Mouse (Mus musculus): Measurements from ENCODE around the gene Rere. TPM values are rescaled to one million over a fixed set of nuclear protein-coding genes. Genes with fewer than 3 reads are reported as not detected.

The Rere gene
- polyA plus RNA-seq, 1 experiment = 61.3 TPM

DNA sequence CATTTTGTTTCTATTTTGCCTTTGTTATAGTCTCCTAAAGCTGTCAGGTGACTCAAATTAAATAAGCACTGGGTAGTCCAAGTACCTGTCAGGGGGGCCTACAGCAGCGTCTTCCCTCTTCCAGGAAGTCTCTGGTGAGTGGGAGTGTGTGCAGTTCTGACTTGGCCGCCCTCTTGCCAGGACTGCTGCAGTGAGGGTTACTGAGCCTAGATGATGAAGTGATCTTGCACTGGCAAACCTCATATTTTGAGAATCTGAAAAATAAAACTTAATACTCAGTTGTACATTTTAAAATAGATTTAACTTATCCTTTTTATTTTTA, 306.8 kb downstream of the Rere start:
- 50% methylated on average over 2 of the region's 2 CpGs for WGBS
- TF ChIP-seq POLR2A (IDR thresholded peaks at IDR 0.05; ENCODE audit: borderline replicate concordance, control insufficient read depth, low read depth, low read length) = no peak
- TF ChIP-seq CTCF (IDR thresholded peaks at IDR 0.05; ENCODE audit: control insufficient read depth, insufficient read depth, low read length) = no peak
- H3K27ac ChIP-seq (ENCODE audit: control insufficient read depth, insufficient read depth, low read depth, low read length, poor library complexity) = no peak overlapping the region
- H3K4me3 ChIP-seq (replicated peaks; ENCODE audit: control insufficient read depth, low read depth, low read length) = no peak overlapping the region
- H3K4me1 ChIP-seq (ENCODE audit: control insufficient read depth, insufficient read depth, low read length) = peaks cover 6% of the 10 kb centered on the region

DNA sequence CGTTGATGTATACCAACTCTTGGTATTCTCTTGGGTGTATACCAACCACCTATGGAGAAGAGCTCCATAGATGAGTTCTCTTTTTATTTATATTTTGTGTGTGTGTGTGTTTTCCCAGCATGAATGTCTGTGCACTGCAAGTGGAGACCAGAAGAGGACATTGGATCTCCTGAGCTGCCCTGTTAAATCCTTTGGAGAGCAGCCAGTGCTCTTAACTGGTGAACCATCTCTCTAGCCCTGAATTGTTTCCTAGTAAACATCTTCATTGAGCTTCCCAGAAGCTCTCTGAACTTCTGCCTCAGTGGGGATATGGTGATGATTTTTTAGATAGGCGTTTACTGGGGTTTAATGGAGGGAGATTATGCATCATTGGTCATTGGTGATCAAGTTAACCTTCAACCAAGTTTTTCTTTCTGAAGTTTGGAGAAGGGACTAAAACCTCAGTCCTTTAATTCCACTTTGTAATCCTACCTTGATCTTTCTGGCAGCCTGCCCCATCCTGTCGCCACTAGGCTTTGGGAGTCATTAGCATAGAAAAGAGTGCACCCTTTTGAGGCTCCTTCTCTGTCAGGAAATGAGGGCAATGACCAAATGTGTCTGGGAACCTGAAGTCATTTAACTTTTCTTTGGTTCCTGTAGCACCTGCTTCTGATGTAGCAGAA, 309.3 kb downstream of the Rere start:
- H3K4me1 ChIP-seq (ENCODE audit: control insufficient read depth, insufficient read depth, low read length) = peaks cover 2% of the 10 kb centered on the region
- TF ChIP-seq POLR2A (IDR thresholded peaks at IDR 0.05; ENCODE audit: borderline replicate concordance, control insufficient read depth, low read depth, low read length) (no peak), CTCF (IDR thresholded peaks at IDR 0.05; ENCODE audit: control insufficient read depth, insufficient read depth, low read length) (no peak)
- H3K4me3 ChIP-seq (replicated peaks; ENCODE audit: control insufficient read depth, low read depth, low read length) = no peak overlapping the region
- no peak overlapping the region for H3K27ac ChIP-seq (ENCODE audit: control insufficient read depth, insufficient read depth, low read depth, low read length, poor library complexity)
- WGBS = 66% methylated on average over 3 of the region's 3 CpGs

DNA sequence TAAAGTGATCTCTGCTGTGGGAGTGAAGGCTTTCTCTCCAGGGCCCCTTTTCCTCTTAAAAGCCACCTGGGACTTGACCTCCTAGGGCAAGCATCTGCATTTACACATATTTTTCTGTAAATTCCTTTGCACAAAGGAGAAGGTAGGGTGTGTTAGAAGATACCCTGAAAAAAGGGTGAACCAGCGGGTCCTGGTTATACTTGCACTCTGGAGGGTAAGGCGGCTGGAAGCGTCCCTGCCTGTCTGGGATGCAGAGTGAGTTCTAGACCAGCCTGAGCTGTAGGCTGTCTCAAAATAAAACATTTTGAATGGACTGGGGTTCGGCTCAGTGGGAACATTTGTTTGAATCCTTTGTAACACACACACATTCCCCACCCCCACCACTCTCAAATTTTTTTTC, 310.2 kb downstream of the Rere start:
- Histone ChIP-seq H3K27ac (ENCODE audit: control insufficient read depth, insufficient read depth, low read depth, low read length, poor library complexity) (no peak overlapping the region), H3K4me3 (replicated peaks; ENCODE audit: control insufficient read depth, low read depth, low read length) (no peak overlapping the region), H3K4me1 (ENCODE audit: control insufficient read depth, insufficient read depth, low read length) (peaks cover 2% of the 10 kb centered on the region)
- no peak for TF ChIP-seq POLR2A (IDR thresholded peaks at IDR 0.05; ENCODE audit: borderline replicate concordance, control insufficient read depth, low read depth, low read length)
- TF ChIP-seq CTCF (IDR thresholded peaks at IDR 0.05; ENCODE audit: control insufficient read depth, insufficient read depth, low read length) = no peak
- WGBS = 84% methylated on average over 4 of the region's 4 CpGs

- no peak overlapping the region for H3K4me3 ChIP-seq (replicated peaks; ENCODE audit: control insufficient read depth, low read depth, low read length)
- H3K4me1 ChIP-seq (ENCODE audit: control insufficient read depth, insufficient read depth, low read length) = peaks cover 2% of the 10 kb centered on the region
- 61% methylated on average over 6 of the region's 6 CpGs for WGBS
- TF ChIP-seq POLR2A (IDR thresholded peaks at IDR 0.05; ENCODE audit: borderline replicate concordance, control insufficient read depth, low read depth, low read length) = no peak
- TF ChIP-seq CTCF (IDR thresholded peaks at IDR 0.05; ENCODE audit: control insufficient read depth, insufficient read depth, low read length) = no peak
- H3K27ac ChIP-seq (ENCODE audit: control insufficient read depth, insufficient read depth, low read depth, low read length, poor library complexity) = no peak overlapping the region
These were observed 310.6 kb downstream of the Rere start for GRCm38 (mm10) chr4:150592087-150592486.

GRCm38 (mm10) chr4:150593473-150594217, 312.2 kb downstream of the Rere start:
- peaks cover 2% of the 10 kb centered on the region for H3K4me1 ChIP-seq (ENCODE audit: control insufficient read depth, insufficient read depth, low read length)
- 45% methylated on average over 4 of the region's 4 CpGs for WGBS

DNA sequence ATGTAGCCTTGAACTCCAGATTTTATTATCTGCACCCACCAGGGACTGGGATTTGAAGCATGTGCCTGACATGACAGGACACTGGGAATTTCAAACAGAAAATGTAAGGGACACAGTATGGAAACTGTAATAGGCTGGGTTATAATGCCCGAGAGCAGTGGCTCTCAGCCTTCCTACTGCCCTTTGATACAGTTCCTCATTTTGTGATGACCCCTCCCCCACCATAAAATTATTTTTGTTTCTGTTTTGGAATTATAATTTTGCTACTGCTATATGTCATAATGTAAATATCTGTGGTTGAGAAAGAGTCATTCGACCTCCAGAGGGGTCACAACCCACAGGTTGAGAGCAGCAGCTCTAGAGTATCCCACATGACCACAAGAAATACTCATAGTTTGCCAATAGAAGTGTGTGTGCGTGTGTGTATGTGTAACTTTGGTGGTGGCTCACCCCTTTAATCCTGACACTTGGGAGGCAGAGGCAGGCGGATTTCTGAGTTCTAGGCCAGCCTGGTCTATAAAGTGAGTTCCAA, 312.9 kb downstream of the Rere start:
- H3K4me1 ChIP-seq (ENCODE audit: control insufficient read depth, insufficient read depth, low read length) = peaks cover 2% of the 10 kb centered on the region
- TF ChIP-seq POLR2A (IDR thresholded peaks at IDR 0.05; ENCODE audit: borderline replicate concordance, control insufficient read depth, low read depth, low read length) (no peak), CTCF (IDR thresholded peaks at IDR 0.05; ENCODE audit: control insufficient read depth, insufficient read depth, low read length) (no peak)
- H3K27ac ChIP-seq (ENCODE audit: control insufficient read depth, insufficient read depth, low read depth, low read length, poor library complexity) = peak overlapping the region; percentile 51; the same call in 1 of the 2 replicates
- WGBS = 49% methylated on average over 4 of the region's 4 CpGs
- H3K4me3 ChIP-seq (replicated peaks; ENCODE audit: control insufficient read depth, low read depth, low read length) = no peak overlapping the region

More at GRCm38 (mm10) chr4:150593473-150594217, 312.2 kb downstream of the Rere start:
- peak overlapping the region; percentile 51; the same call in 1 of the 2 replicates for H3K27ac ChIP-seq (ENCODE audit: control insufficient read depth, insufficient read depth, low read depth, low read length, poor library complexity)
- H3K4me3 ChIP-seq (replicated peaks; ENCODE audit: control insufficient read depth, low read depth, low read length) = no peak overlapping the region
- TF ChIP-seq POLR2A (IDR thresholded peaks at IDR 0.05; ENCODE audit: borderline replicate concordance, control insufficient read depth, low read depth, low read length) = no peak
- no peak for TF ChIP-seq CTCF (IDR thresholded peaks at IDR 0.05; ENCODE audit: control insufficient read depth, insufficient read depth, low read length)

GRCm38 (mm10) chr4:150595071-150595470, 313.6 kb downstream of the Rere start:
- WGBS = 63% methylated on average over 3 of the region's 3 CpGs
- H3K4me1 ChIP-seq (ENCODE audit: control insufficient read depth, insufficient read depth, low read length) = peaks cover 2% of the 10 kb centered on the region

DNA sequence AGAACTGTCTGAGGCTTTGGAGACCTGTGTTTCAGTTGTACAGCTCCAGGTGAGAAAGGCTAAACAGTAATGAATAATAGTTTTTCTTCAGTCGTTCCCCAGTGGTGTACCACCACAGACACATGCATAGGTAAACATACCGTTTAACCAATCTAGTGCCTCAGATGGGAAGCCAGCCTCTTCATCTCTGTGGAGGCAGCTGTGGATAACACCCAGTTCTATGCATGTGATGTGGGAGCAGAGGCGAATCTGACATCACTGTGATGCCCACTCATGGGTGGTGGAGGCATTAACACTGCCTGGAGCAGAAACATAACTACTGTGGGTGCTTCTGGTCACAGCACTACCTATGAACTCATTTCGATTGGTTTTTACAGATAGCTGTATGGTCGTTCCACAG, 314.5 kb downstream of the Rere start:
- no peak for TF ChIP-seq POLR2A (IDR thresholded peaks at IDR 0.05; ENCODE audit: borderline replicate concordance, control insufficient read depth, low read depth, low read length)
- TF ChIP-seq CTCF (IDR thresholded peaks at IDR 0.05; ENCODE audit: control insufficient read depth, insufficient read depth, low read length) = no peak
- Histone ChIP-seq H3K4me3 (replicated peaks; ENCODE audit: control insufficient read depth, low read depth, low read length) (no peak overlapping the region), H3K4me1 (ENCODE audit: control insufficient read depth, insufficient read depth, low read length) (peaks cover 2% of the 10 kb centered on the region), H3K27ac (ENCODE audit: control insufficient read depth, insufficient read depth, low read depth, low read length, poor library complexity) (no peak overlapping the region)
- 80% methylated on average over 5 of the region's 5 CpGs for WGBS

More at GRCm38 (mm10) chr4:150595071-150595470, 313.6 kb downstream of the Rere start:
- TF ChIP-seq POLR2A (IDR thresholded peaks at IDR 0.05; ENCODE audit: borderline replicate concordance, control insufficient read depth, low read depth, low read length) = no peak
- TF ChIP-seq CTCF (IDR thresholded peaks at IDR 0.05; ENCODE audit: control insufficient read depth, insufficient read depth, low read length) = no peak
- no peak overlapping the region for H3K4me3 ChIP-seq (replicated peaks; ENCODE audit: control insufficient read depth, low read depth, low read length)
- no peak overlapping the region for H3K27ac ChIP-seq (ENCODE audit: control insufficient read depth, insufficient read depth, low read depth, low read length, poor library complexity)

Measured in bone marrow, adult 2 months (tissue).